Mouse (Mus musculus) spleen, adult 2 months (tissue): Measurements from ENCODE around the gene Erp27. TPM values are rescaled to one million over a fixed set of nuclear protein-coding genes. Genes with fewer than 3 reads are reported as not detected.
"Not testable (repeated sequence)": the region's sequence is repeated elsewhere in the genome, so short reads cannot be mapped to it uniquely, and the experiment has no call there.

Source experiments
- DNase-seq, 2 experiments: peaks; one replicate each; pipeline versions ENCODE4 v3.0.0 to v3.0.0-alpha.2; 2012 to 2021; ENCODE audit warnings: low spot score in 2 of 2, low read depth in 1 of 2
- H3K27ac ChIP-seq: fragments of 200-500 bp; 2 replicates; pipeline ENCODE4 v1.5.1; 2012; ENCODE audit warnings: low read length, inconsistent platforms; ENCODE audit not compliant: insufficient read depth
- H3K27me3 ChIP-seq: fragments of 200-500 bp; 2 replicates; pipeline ENCODE4 v1.6.1; 2012; ENCODE audit warnings: mild to moderate bottlenecking, moderate library complexity, low read length, inconsistent platforms; ENCODE audit not compliant: control insufficient read depth, insufficient read depth
- H3K36me3 ChIP-seq: fragments of 200-500 bp; 2 replicates; pipeline ENCODE4 v1.6.1; 2012; ENCODE audit warnings: mild to moderate bottlenecking, low read length, inconsistent platforms; ENCODE audit not compliant: control insufficient read depth, insufficient read depth
- H3K4me1 ChIP-seq: fragments of 200-500 bp; 2 replicates; pipeline ENCODE4 v1.6.1; 2011; ENCODE audit warnings: inconsistent platforms; ENCODE audit not compliant: control insufficient read depth, insufficient read depth, insufficient read length
- H3K4me3 ChIP-seq: fragments of 200-500 bp; 2 replicates; pipeline ENCODE4 v1.5.1; 2011; ENCODE audit warnings: mild to moderate bottlenecking, inconsistent platforms; ENCODE audit not compliant: insufficient read depth, insufficient read length; ENCODE audit errors: extremely low read depth
- CTCF ChIP-seq: fragments of 200-500 bp; IDR thresholded peaks from 2 replicates; pipeline ENCODE4 v1.5.1; 2011; ENCODE audit warnings: mild to moderate bottlenecking, inconsistent platforms; ENCODE audit not compliant: insufficient read depth, insufficient read length, insufficient replicate concordance; ENCODE audit errors: extremely low read depth
- POLR2A ChIP-seq: fragments of 200-500 bp; IDR thresholded peaks from 2 replicates; pipeline ENCODE4 v1.6.1; 2011; ENCODE audit warnings: low read depth, low read length, inconsistent platforms
- WGBS: fragments of 180-500 bp; shearing (Covaris S2); methylation state at CpG from one replicate; pipeline ENCODE4 v1.1.7; 2018; 5-methylcytosine and 5-hydroxymethylcytosine counted together
- polyA plus RNA-seq: library from polyadenylated mRNA; depleted of rRNA; stranded (reverse); fragments of >200 nt; gene quantifications from 2 replicates; pipeline ENCODE4 v1.2.3, GENCODE M21; 2012

Erp27 gene
- polyA plus RNA-seq, 1 experiment = 16.2 TPM

DNA sequence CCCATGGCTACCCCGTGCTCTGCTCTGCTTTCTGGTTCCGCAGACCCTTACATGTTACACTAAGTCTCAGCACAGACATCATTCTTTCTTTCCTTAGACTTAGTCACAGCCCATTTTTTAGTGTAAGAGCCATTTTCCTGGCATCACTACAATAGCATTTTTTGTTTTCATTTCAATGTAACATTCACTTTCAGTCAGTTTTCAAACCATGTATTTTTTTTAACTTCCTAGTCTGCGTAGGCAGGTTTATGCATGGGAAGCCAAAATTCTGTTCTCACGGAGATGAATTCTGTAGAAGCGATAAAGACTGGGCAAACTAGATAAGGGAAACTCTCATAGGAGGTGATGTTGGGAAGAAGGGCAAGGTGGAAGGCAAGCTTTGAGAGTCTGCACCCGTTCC is 32.4 kb downstream of the Erp27 start:
- H3K36me3 ChIP-seq = no peaks in the 10 kb centered on the region
- no peak overlapping the region for H3K27ac ChIP-seq
- H3K4me3 ChIP-seq = no peak overlapping the region
- no peaks in the 10 kb centered on the region for H3K4me1 ChIP-seq
- TF ChIP-seq CTCF (no peak), POLR2A (no peak)
- WGBS = 91% methylated on average over 6 of the region's 6 CpGs
- H3K27me3 ChIP-seq = no peaks in the 10 kb centered on the region
- DNase-seq = no peak

- Histone ChIP-seq H3K27me3 (no peaks in the 10 kb centered on the region), H3K27ac (no peak overlapping the region), H3K4me1 (no peaks in the 10 kb centered on the region), H3K36me3 (no peaks in the 10 kb centered on the region), H3K4me3 (no peak overlapping the region)
- WGBS = 93% methylated on average over 6 of the region's 6 CpGs
- TF ChIP-seq CTCF = no peak
- no peak for TF ChIP-seq POLR2A
- no peak for DNase-seq
Measured at GRCm38 (mm10) chr6:136889067-136889466, 32.9 kb downstream of the Erp27 start.

- no peaks in the 10 kb centered on the region for H3K4me1 ChIP-seq
- TF ChIP-seq POLR2A (no peak), CTCF (no peak)
- H3K27me3 ChIP-seq = no peaks in the 10 kb centered on the region
- H3K4me3 ChIP-seq = no peak overlapping the region
- no peak overlapping the region for H3K27ac ChIP-seq
- no peaks in the 10 kb centered on the region for H3K36me3 ChIP-seq
- WGBS = 87% methylated on average over 9 of the region's 9 CpGs
- no peak for DNase-seq
Measured at GRCm38 (mm10) chr6:136887854-136888253, 34.1 kb downstream of the Erp27 start.

DNA sequence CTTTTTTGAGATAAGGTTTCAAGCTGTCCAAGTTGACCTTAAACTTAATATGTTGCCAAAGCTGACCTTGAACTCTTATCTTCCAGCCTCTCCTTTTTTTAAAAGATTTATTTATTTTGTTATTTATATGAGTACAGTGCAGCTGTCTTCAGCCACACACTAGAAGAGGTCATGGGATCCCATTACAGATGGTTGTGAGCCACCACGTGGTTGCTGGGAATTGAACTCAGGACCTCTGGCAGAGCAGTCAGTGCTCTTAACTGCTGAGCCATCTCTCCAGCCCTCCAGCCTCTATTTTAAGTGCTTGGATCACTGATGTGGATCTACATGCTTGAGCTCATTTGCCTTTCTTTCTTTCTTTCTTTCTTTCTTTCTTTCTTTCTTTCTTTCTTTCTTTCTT is 37.2 kb downstream of the Erp27 start:
- DNase-seq, H3K27me3 ChIP-seq, H3K4me3 ChIP-seq, H3K27ac ChIP-seq, H3K36me3 ChIP-seq, H3K4me1 ChIP-seq: not testable (repeated sequence)
- WGBS = 81% methylated on average over 1 of the region's 1 CpGs

- no peaks in the 10 kb centered on the region for H3K27me3 ChIP-seq
- no peaks in the 10 kb centered on the region for H3K36me3 ChIP-seq
- TF ChIP-seq CTCF (no peak), POLR2A (no peak)
- 82% methylated on average over 6 of the region's 6 CpGs for WGBS
- no peaks in the 10 kb centered on the region for H3K4me1 ChIP-seq
- DNase-seq = no peak
- no peak overlapping the region for H3K27ac ChIP-seq
- H3K4me3 ChIP-seq = no peak overlapping the region
Measured at GRCm38 (mm10) chr6:136883961-136884360, 38.0 kb downstream of the Erp27 start.

DNA sequence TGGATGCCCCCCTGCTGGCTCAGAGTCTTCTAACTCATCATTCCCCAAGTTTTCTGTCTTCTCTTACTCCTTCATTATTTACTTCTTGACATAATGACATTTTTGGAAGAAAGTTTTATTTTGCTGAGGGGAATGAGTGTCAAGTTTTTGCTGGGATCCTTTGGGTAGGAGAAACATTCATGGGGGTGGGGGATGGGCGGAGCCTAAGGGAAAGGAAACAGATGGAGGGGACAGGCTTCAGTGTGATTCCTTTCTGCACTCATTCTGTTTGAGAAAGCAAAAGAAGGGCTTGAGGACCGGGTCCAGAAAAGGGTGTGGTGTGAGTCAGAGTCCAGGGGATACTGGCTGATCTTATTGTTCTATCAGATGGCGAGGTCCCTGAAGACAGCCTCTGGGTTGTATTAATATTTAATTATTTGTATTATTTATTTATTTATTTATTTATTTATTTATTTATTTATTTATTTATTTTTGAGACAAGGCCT is 38.5 kb downstream of the Erp27 start:
- H3K36me3 ChIP-seq = no peaks in the 10 kb centered on the region
- no peaks in the 10 kb centered on the region for H3K4me1 ChIP-seq
- 80% methylated on average over 3 of the region's 3 CpGs for WGBS
- TF ChIP-seq POLR2A = no peak
- no peak for TF ChIP-seq CTCF
- no peak overlapping the region for H3K27ac ChIP-seq
- H3K4me3 ChIP-seq = no peak overlapping the region
- no peaks in the 10 kb centered on the region for H3K27me3 ChIP-seq
- no peak for DNase-seq

DNA sequence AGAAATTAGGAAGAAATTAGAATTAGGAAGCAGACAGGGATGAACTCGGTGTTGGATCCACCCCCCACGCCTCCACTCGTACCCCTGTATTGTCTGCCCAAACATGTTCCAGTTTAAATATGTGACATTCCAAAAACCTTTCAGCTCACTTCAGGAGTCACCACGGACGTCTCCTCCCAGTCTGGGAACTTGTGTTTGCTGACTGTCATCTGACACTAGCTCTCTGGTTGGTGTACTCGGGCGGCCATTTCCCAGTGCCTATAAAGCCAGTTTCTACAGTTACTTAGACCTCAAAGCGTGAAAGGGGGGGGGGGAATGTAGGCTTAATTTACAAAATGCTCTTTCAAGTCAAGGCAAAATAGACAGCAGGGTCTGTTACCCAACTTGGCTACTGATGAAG is 40.3 kb downstream of the Erp27 start:
- 89% methylated on average over 8 of the region's 8 CpGs for WGBS
- no peak for DNase-seq

More for the DNA sequence above, 40.3 kb downstream of the Erp27 start:
- Histone ChIP-seq H3K4me1 (no peaks in the 10 kb centered on the region), H3K27ac (no peak overlapping the region), H3K4me3 (no peak overlapping the region), H3K27me3 (no peaks in the 10 kb centered on the region), H3K36me3 (no peaks in the 10 kb centered on the region)
- no peak for TF ChIP-seq CTCF
- TF ChIP-seq POLR2A = no peak
